Mouse (Mus musculus): ENCODE results near the gene Psg16. TPM values are rescaled to one million over a fixed set of nuclear protein-coding genes. Genes with fewer than 3 reads are reported as not detected.

Gene Psg16
- total and polyA plus RNA-seq, 3 experiments: 0.27 TPM; not detected in 2

- no peak for TF ChIP-seq PAX5 (IDR thresholded peaks at IDR 0.05; ENCODE audit: low read length)
- no peak for TF ChIP-seq EP300 (IDR thresholded peaks at IDR 0.05; ENCODE audit: low read length)
- TF ChIP-seq RAD21 (IDR thresholded peaks at IDR 0.05; ENCODE audit: low read depth, low read length): no peak
- TF ChIP-seq USF1 (IDR thresholded peaks at IDR 0.05; ENCODE audit: low read depth, low read length): peak; percentile 33; the same call in 1 of the 2 replicates
- TF ChIP-seq ZNF384 (IDR thresholded peaks at IDR 0.05; ENCODE audit: low read depth, low read length): no peak
- TF ChIP-seq JUN (IDR thresholded peaks at IDR 0.05; ENCODE audit: insufficient read depth, low read depth, low read length): no peak
- no peak for TF ChIP-seq TCF12 (IDR thresholded peaks at IDR 0.05; ENCODE audit: low read depth, low read length)
- TF ChIP-seq CTCF (conservative IDR thresholded peaks at IDR 0.05 in 1 of 2, IDR thresholded peaks at IDR 0.05 in 1 of 2; ENCODE audit: low read depth in 2 of 2, low read length in 2 of 2): no peak
- no peak for TF ChIP-seq GABPA (IDR thresholded peaks at IDR 0.05; ENCODE audit: insufficient replicate concordance, low read depth, low read length)
- TF ChIP-seq CHD2 (IDR thresholded peaks at IDR 0.05; ENCODE audit: low read length): no peak
- no peak for TF ChIP-seq KAT2A (IDR thresholded peaks at IDR 0.05; ENCODE audit: insufficient replicate concordance, low read length)
- no peak for TF ChIP-seq CHD1 (IDR thresholded peaks at IDR 0.05; ENCODE audit: low read depth, low read length)
- TF ChIP-seq POLR2AphosphoS2 (IDR thresholded peaks at IDR 0.05; ENCODE audit: low read depth, low read length): no peak
- TF ChIP-seq RCOR1 (conservative IDR thresholded peaks at IDR 0.05; ENCODE audit: low read depth, low read length): no peak
- TF ChIP-seq UBTF (IDR thresholded peaks at IDR 0.05; ENCODE audit: low read depth, low read length): no peak
Observed at GRCm38 (mm10) chr7:17024814-17025504, 48.9 kb upstream of the Psg16 start (continued).

DNA sequence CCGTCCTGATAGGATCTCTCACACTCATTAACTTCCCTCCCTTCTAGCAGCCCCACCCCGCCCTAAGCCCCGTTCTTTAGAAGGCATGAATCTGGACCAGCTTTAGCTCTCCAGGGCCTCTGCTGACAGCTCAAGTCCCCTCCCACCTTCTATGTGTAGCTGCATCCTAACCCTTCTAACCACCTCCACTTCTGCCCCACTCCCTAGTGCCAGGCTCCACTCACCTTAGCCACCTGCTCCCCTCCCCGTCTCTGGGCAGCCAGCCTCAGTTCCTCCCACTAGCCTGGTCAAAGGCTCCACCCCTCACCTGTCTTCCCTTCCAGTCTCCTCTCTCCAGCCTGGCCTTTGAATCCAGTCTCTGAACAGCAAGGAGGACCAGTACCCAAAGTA is 48.3 kb upstream of the Psg16 start:
- Histone ChIP-seq H3K9me3 (replicated peaks; ENCODE audit: low read length) (no peaks in the 10 kb centered on the region), H3K4me1 (ENCODE audit: control insufficient read depth in 1 of 2, insufficient read depth in 2 of 2) (peaks cover 20 to 59% of the 10 kb centered on the region in 2 experiments), H3K9ac (ENCODE audit: insufficient read depth, low read depth) (peak overlapping the region; percentile 80; the same call in 1 of the 2 replicates), H3K4me3 (replicated peaks in 1 of 3; ENCODE audit: low read depth in 2 of 3, low read length in 2 of 3, poor library complexity in 1 of 3) (peak overlapping the region; percentile 80 to 94 (median 94)), H3K36me3 (replicated peaks in 1 of 2; ENCODE audit: control insufficient read depth in 1 of 2, insufficient read depth in 1 of 2, low read length in 1 of 2) (peaks cover 33 to 44% of the 10 kb centered on the region in 2 experiments), H3K4me2 (ENCODE audit: insufficient read depth, low read depth, poor library complexity, severe bottlenecking) (peak overlapping the region; percentile 95), H3K27me3 (replicated peaks) (peaks cover 4% of the 10 kb centered on the region), H3K27ac (ENCODE audit: insufficient read depth, low read depth) (peak overlapping the region; percentile 48; the same call in 1 of the 2 replicates), H3K79me2 (replicated peaks; ENCODE audit: control insufficient read depth, extremely low read depth, insufficient read depth, poor library complexity, severe bottlenecking) (peaks cover 56% of the 10 kb centered on the region)
- dilution Hi-C loops (cut with MboI; ENCODE audit: extremely low pct_ligation_motif_present, extremely low pct_unique_long_range_greater_than_20kb, low sequenced_read_pairs) (no loop called here), in situ Hi-C loops (cut with MboI; ENCODE audit: low pct_ligation_motif_present, low pct_unique_long_range_greater_than_20kb, low sequenced_read_pairs) (no loop called here)
- 0 out of 2 replicates have a peak, but pooled peaks have one; percentile 31 for TF ChIP-seq SIN3A (IDR thresholded peaks at IDR 0.05; ENCODE audit: low read length)
- no peak for TF ChIP-seq PAX5 (IDR thresholded peaks at IDR 0.05; ENCODE audit: low read length)
- TF ChIP-seq TCF12 (IDR thresholded peaks at IDR 0.05; ENCODE audit: low read depth, low read length): 0 out of 2 replicates have a peak, but pooled peaks have one; percentile 3
- no peak for DNase-seq (ENCODE audit: extremely low read depth)
